Mouse (Mus musculus): ENCODE data around the gene Frmpd1. TPM values are rescaled to one million over a fixed set of nuclear protein-coding genes. Genes with fewer than 3 reads are reported as not detected.
A peak's percentile ranks its signal among the peaks of the same experiment; 100 is the strongest.

The Frmpd1 gene
- 1.1 and 1.3 TPM in 2 replicates for polyA plus RNA-seq (2015; fragmentation: Nextera tagmentation; extraction: Ambion mirVana)

DNA sequence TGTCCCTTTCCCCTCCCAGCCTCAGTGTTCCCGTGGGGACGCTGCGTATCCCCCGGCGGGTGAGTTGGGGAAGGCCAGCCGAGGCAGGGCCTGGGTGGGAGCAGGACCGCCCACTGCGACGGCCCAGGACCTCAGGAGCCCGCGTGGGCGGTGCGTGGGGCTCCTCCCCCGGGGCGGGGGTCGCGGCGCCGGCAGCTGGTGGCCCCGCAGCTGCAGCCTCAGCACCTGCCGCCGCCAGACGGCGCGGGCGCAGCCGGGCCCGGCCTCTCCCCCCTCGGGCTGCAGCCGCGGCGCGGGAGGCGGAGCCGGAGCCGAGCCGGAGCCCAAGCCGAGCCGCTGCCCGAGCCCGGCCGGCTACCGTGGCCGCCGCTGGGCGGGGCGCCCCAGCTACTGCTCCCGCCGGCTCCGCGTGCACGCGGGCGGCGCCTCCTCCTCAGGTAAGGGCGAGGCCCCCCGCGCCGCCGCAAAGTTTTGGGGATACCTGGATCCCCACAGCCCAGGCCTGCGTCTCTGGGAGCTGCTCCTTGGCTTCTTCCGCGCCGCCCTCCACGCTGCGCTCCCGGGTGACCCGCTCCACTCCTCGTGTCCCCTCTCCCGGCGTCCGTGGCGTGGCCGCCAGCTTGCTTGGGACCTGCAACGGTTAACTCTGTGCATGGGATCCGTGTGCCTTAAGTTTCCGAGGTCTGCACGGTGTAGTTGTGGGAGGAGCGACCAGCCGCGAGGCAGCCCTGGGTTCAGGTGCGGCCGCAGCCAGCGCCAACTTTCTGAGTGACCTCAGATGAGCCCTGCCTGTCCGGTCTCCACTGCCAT is at the start of gene Frmpd1:
Gene Frmpd1 (plus strand): TSS at position 355 of the 810 bp plus-strand sequence.
- H3K4me1 ChIP-seq (replicated peaks; ENCODE audit: control insufficient read depth, insufficient read depth), result no peaks in the 10 kb centered on the region
- ATAC-seq (ENCODE audit: low FRiP score, low TSS enrichment), result peak; percentile 89
- peak within 1 kb of the TSS; percentile 97 for H3K4me2 ChIP-seq (replicated peaks; ENCODE audit: low read depth)
- TF ChIP-seq EP300 (optimal IDR thresholded peaks at IDR 0.05) (no peak), CTCF (IDR thresholded peaks at IDR 0.05; ENCODE audit: low read depth) (no peak)
- DNase-seq (ENCODE audit: low spot score), result peak; percentile 83
- H3K9me3 ChIP-seq (ENCODE audit: control insufficient read depth, low read length), result no peaks in the 10 kb centered on the region
- H3K36me3 ChIP-seq (ENCODE audit: control insufficient read depth, insufficient read depth, low read length), result no peaks in the 10 kb centered on the region
- peak within 1 kb of the TSS; percentile 57 for H3K4me3 ChIP-seq (ENCODE audit: low read depth, low read length)
- under 1% methylated on average over 65 of the region's 85 CpGs for WGBS
- peak within 1 kb of the TSS; percentile 65 for H3K9ac ChIP-seq (ENCODE audit: low read length)
- no peaks in the 10 kb centered on the region for H3K27me3 ChIP-seq (ENCODE audit: control insufficient read depth, insufficient read depth, low read length)
- no peak within 1 kb of the TSS for H3K27ac ChIP-seq (replicated peaks)

DNA sequence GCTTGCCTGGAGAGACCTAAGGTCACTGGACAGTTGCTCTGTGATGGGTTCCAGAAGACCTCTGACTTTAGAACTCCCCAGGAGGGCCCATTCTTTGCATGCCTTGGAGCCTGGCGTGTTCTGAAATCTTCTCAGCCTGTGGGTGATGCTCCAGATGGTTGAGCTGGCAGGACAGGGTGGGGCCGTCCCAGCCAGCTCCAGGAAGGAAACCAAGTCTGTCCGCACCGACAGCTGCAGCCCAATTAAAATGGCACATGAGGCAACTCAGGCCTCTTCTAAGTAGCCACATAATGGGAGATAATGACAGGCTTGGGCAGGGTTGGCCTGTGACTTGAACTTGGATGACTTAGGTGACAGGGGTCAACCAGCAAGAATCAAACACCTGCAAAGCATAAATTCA is 47.0 kb upstream of the Frmpd1 start:
- no peaks in the 10 kb centered on the region for H3K36me3 ChIP-seq (ENCODE audit: control insufficient read depth, insufficient read depth, low read length)
- no peak for TF ChIP-seq EP300 (optimal IDR thresholded peaks at IDR 0.05)
- no peak for TF ChIP-seq CTCF (IDR thresholded peaks at IDR 0.05; ENCODE audit: low read depth)
- no peaks in the 10 kb centered on the region for H3K4me1 ChIP-seq (replicated peaks; ENCODE audit: control insufficient read depth, insufficient read depth)
- no peak for ATAC-seq (ENCODE audit: low FRiP score, low TSS enrichment)
- WGBS, result 40% methylated on average over 4 of the region's 4 CpGs
- no peaks in the 10 kb centered on the region for H3K27me3 ChIP-seq (ENCODE audit: control insufficient read depth, insufficient read depth, low read length)
- no peaks in the 10 kb centered on the region for H3K9me3 ChIP-seq (ENCODE audit: control insufficient read depth, low read length)
- DNase-seq (ENCODE audit: low spot score), result no peak
- H3K27ac ChIP-seq (replicated peaks), result no peak overlapping the region; the same call in 1 of the 2 replicates
- H3K4me2 ChIP-seq (replicated peaks; ENCODE audit: low read depth), result no peak overlapping the region
- no peak overlapping the region for H3K9ac ChIP-seq (ENCODE audit: low read length)
- H3K4me3 ChIP-seq (ENCODE audit: low read depth, low read length), result no peak overlapping the region

DNA sequence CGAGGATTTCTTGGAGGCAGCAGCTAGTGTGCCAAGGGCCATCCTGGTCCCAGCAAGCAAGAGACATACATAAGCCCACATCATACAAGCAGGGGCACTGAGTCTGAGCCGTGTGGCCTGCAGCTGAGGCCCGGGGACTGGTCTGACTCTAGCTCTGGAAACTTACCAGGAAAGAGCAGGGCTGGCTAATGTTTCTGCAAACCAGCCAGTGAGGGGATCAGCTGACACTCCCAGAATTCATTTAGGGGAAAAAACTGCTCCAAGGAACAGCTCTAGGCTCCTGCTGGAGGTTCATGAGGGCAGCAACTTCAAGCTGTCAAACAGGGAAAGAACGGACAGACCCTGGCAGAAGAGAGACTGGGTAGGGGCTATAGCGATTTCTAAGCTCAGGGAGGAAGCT is 42.8 kb upstream of the Frmpd1 start:
- Histone ChIP-seq H3K4me2 (replicated peaks; ENCODE audit: low read depth) (no peak overlapping the region), H3K36me3 (ENCODE audit: control insufficient read depth, insufficient read depth, low read length) (no peaks in the 10 kb centered on the region), H3K9ac (ENCODE audit: low read length) (no peak overlapping the region), H3K4me1 (replicated peaks; ENCODE audit: control insufficient read depth, insufficient read depth) (no peaks in the 10 kb centered on the region), H3K4me3 (ENCODE audit: low read depth, low read length) (no peak overlapping the region), H3K9me3 (ENCODE audit: control insufficient read depth, low read length) (no peaks in the 10 kb centered on the region), H3K27ac (replicated peaks) (no peak overlapping the region), H3K27me3 (ENCODE audit: control insufficient read depth, insufficient read depth, low read length) (no peaks in the 10 kb centered on the region)
- ATAC-seq (ENCODE audit: low FRiP score, low TSS enrichment) (no peak), DNase-seq (ENCODE audit: low spot score) (no peak)
- WGBS, result 55% methylated on average over 5 of the region's 5 CpGs
- TF ChIP-seq CTCF (IDR thresholded peaks at IDR 0.05; ENCODE audit: low read depth) (no peak), EP300 (optimal IDR thresholded peaks at IDR 0.05) (no peak)

DNA sequence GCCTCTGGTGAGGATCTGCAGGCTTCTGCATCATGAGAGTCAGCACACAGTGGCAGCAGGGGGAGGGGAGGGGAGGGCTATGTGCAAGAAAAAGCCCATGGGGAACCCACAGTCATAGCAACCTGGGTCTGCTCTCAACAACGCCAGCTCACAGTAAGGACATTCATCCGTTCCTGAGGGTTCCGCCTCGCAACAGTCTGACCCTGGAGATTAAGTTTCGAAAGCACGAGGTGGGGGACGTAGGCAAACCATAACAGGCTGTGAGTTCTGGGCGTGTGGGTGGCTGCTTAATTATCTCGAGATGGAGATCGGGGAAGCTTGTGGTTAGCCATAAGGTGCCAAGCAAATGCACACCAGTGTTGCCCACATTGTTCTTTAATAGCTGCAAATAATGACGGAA is 42.3 kb upstream of the Frmpd1 start:
- Histone ChIP-seq H3K27ac (replicated peaks) (no peak overlapping the region), H3K4me2 (replicated peaks; ENCODE audit: low read depth) (no peak overlapping the region), H3K9me3 (ENCODE audit: control insufficient read depth, low read length) (no peaks in the 10 kb centered on the region), H3K27me3 (ENCODE audit: control insufficient read depth, insufficient read depth, low read length) (no peaks in the 10 kb centered on the region), H3K36me3 (ENCODE audit: control insufficient read depth, insufficient read depth, low read length) (no peaks in the 10 kb centered on the region), H3K4me1 (replicated peaks; ENCODE audit: control insufficient read depth, insufficient read depth) (no peaks in the 10 kb centered on the region), H3K9ac (ENCODE audit: low read length) (no peak overlapping the region), H3K4me3 (ENCODE audit: low read depth, low read length) (no peak overlapping the region)
- ATAC-seq (ENCODE audit: low FRiP score, low TSS enrichment), result no peak
- TF ChIP-seq EP300 (optimal IDR thresholded peaks at IDR 0.05) (no peak), CTCF (IDR thresholded peaks at IDR 0.05; ENCODE audit: low read depth) (no peak)
- 42% methylated on average over 11 of the region's 11 CpGs for WGBS
- no peak for DNase-seq (ENCODE audit: low spot score)

DNA sequence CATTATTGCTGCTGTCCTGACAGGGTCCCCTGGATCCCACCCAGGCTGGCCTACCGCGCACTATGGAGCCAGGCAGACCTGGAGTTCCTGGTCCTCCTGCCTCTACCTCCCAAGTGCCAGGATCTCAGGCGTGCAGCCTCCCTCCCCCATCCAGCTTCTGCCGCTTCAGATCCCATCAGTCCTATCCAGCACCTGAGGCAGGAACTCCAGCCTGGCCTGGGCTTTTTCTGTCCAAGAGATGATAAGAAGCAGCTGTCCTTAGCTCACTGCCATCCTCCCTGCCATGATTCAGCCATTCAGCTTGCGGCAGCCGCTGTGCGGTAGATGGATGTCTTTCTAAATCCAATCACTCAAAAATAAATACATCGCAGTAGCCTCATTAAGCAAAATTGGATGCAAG is 41.7 kb upstream of the Frmpd1 start:
- H3K27ac ChIP-seq (replicated peaks), result no peak overlapping the region
- no peaks in the 10 kb centered on the region for H3K4me1 ChIP-seq (replicated peaks; ENCODE audit: control insufficient read depth, insufficient read depth)
- H3K9ac ChIP-seq (ENCODE audit: low read length), result no peak overlapping the region
- no peaks in the 10 kb centered on the region for H3K36me3 ChIP-seq (ENCODE audit: control insufficient read depth, insufficient read depth, low read length)
- H3K27me3 ChIP-seq (ENCODE audit: control insufficient read depth, insufficient read depth, low read length), result no peaks in the 10 kb centered on the region
- 54% methylated on average over 8 of the region's 8 CpGs for WGBS
- no peaks in the 10 kb centered on the region for H3K9me3 ChIP-seq (ENCODE audit: control insufficient read depth, low read length)
- DNase-seq (ENCODE audit: low spot score) (no peak), ATAC-seq (ENCODE audit: low FRiP score, low TSS enrichment) (no peak)
- TF ChIP-seq EP300 (optimal IDR thresholded peaks at IDR 0.05), result no peak
- H3K4me2 ChIP-seq (replicated peaks; ENCODE audit: low read depth), result no peak overlapping the region
- H3K4me3 ChIP-seq (ENCODE audit: low read depth, low read length), result no peak overlapping the region

DNA sequence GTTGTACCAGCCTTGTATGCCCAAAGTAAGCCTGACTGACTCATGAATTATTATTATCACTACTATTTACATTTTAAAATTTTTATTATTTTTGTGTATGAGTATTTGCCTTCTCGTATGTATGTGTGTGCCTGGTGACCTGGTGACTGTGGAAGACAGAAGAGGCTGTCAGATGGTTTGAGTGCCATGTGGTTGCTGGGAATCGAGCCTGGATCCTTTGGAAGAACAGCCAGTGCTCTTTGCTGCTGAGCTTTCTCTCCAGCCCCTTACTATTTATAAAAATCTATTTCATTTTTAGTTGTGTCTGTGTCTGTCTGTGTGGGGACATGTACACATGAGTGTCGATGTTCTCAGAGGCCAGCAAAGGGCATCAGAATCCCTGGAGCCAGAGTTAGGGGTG is 28.2 kb upstream of the Frmpd1 start:
- Histone ChIP-seq H3K27me3 (ENCODE audit: control insufficient read depth, insufficient read depth, low read length) (no peaks in the 10 kb centered on the region), H3K4me2 (replicated peaks; ENCODE audit: low read depth) (no peak overlapping the region), H3K9me3 (ENCODE audit: control insufficient read depth, low read length) (no peaks in the 10 kb centered on the region), H3K9ac (ENCODE audit: low read length) (no peak overlapping the region), H3K36me3 (ENCODE audit: control insufficient read depth, insufficient read depth, low read length) (no peaks in the 10 kb centered on the region), H3K27ac (replicated peaks) (no peak overlapping the region), H3K4me1 (replicated peaks; ENCODE audit: control insufficient read depth, insufficient read depth) (no peaks in the 10 kb centered on the region), H3K4me3 (ENCODE audit: low read depth, low read length) (no peak overlapping the region)
- TF ChIP-seq CTCF (IDR thresholded peaks at IDR 0.05; ENCODE audit: low read depth), result no peak
- TF ChIP-seq EP300 (optimal IDR thresholded peaks at IDR 0.05), result no peak
- 75% methylated on average over 3 of the region's 3 CpGs for WGBS
- no peak for DNase-seq (ENCODE audit: low spot score)
- no peak for ATAC-seq (ENCODE audit: low FRiP score, low TSS enrichment)

Data from stomach, postnatal 0 days (tissue).